Mouse (Mus musculus) cerebellum, adult 2 months (tissue): Measurements from ENCODE around the gene Cabcoco1.

Source experiments
- CTCF ChIP-seq: fragments of 200-500 bp; IDR thresholded peaks from 2 replicates; pipeline ENCODE4 v1.5.1; 2011; ENCODE audit warnings: low read depth, mild to moderate bottlenecking, control low read depth, low read length, moderate library complexity, borderline replicate concordance; ENCODE audit not compliant: insufficient read depth
- POLR2A ChIP-seq: fragments of 200-500 bp; IDR thresholded peaks from 2 replicates; pipeline ENCODE4 v1.6.1; 2011; ENCODE audit warnings: low read length, control low read depth, borderline replicate concordance; ENCODE audit not compliant: insufficient read depth

GRCm38 (mm10) chr10:68577321-68577720 is 35.6 kb upstream of the Cabcoco1 start:
- TF ChIP-seq POLR2A (no peak), CTCF (no peak)
